Mouse (Mus musculus) myocyte (in vitro differentiated cells): ENCODE results near the gene Stk11ip.

Source experiments
- CEBPB ChIP-seq: IDR thresholded peaks from 2 replicates; pipeline ENCODE4 v1.6.1; 2011; ENCODE audit warnings: mild to moderate bottlenecking, moderate library complexity; ENCODE audit not compliant: poor library complexity, insufficient read depth, severe bottlenecking
- E2F4 ChIP-seq: IDR thresholded peaks from one replicate; pipeline ENCODE4 v1.6.1; 2011; ENCODE audit warnings: mild to moderate bottlenecking, control low read depth, moderate library complexity; ENCODE audit not compliant: insufficient read depth
- MAX ChIP-seq: IDR thresholded peaks from one replicate; pipeline ENCODE4 v1.6.1; 2011; ENCODE audit warnings: low read depth, mild to moderate bottlenecking, control low read depth
- MYOD1 ChIP-seq, 3 experiments: IDR thresholded peaks; one replicate each; pipeline ENCODE4 v1.6.1; 2011; ENCODE audit warnings: control low read depth in 2 of 3, low read depth in 2 of 3, mild to moderate bottlenecking in 2 of 3, moderate library complexity in 1 of 3; ENCODE audit not compliant: insufficient read length in 2 of 3, control insufficient read depth in 1 of 3
- MYOG ChIP-seq, 3 experiments: IDR thresholded peaks; one replicate each; pipeline ENCODE4 v1.6.1; 2011; ENCODE audit warnings: control low read depth in 2 of 3, low read depth in 2 of 3, mild to moderate bottlenecking in 2 of 3; ENCODE audit not compliant: insufficient read length in 2 of 3, control insufficient read depth in 1 of 3, insufficient read depth in 1 of 3
- POLR2A ChIP-seq: IDR thresholded peaks from one replicate; pipeline ENCODE4 v1.6.1; 2011; ENCODE audit warnings: low read depth, mild to moderate bottlenecking, control low read depth, moderate library complexity; ENCODE audit not compliant: insufficient read length
- POLR2AphosphoS2 ChIP-seq: IDR thresholded peaks from one replicate; pipeline ENCODE4 v1.6.1; 2011; ENCODE audit warnings: low read depth, control low read depth; ENCODE audit not compliant: insufficient read length
- REST ChIP-seq: IDR thresholded peaks from one replicate; pipeline ENCODE4 v1.6.1; 2011; ENCODE audit warnings: mild to moderate bottlenecking, control low read depth, moderate library complexity; ENCODE audit not compliant: insufficient read depth, insufficient read length
- SRF ChIP-seq: IDR thresholded peaks from one replicate; pipeline ENCODE4 v1.6.1; 2011; ENCODE audit warnings: low read depth; ENCODE audit not compliant: control insufficient read depth, insufficient read length
- TCF12 ChIP-seq: IDR thresholded peaks from one replicate; pipeline ENCODE4 v1.6.1; 2011; ENCODE audit warnings: mild to moderate bottlenecking, control low read depth; ENCODE audit not compliant: poor library complexity, insufficient read depth, severe bottlenecking
- USF1 ChIP-seq: IDR thresholded peaks from one replicate; pipeline ENCODE4 v1.6.1; 2011; ENCODE audit warnings: low read depth, mild to moderate bottlenecking, control low read depth, moderate library complexity

- no peak for TF ChIP-seq POLR2A
- TF ChIP-seq USF1 = no peak
- TF ChIP-seq MAX = no peak
- no peak for TF ChIP-seq MYOD1 (IDR thresholded peaks at IDR 0.05; ENCODE audit: control insufficient read depth in 1 of 3, insufficient read length in 2 of 3, low read depth in 2 of 3)
- TF ChIP-seq POLR2AphosphoS2 = no peak
- TF ChIP-seq E2F4 = no peak
- no peak for TF ChIP-seq TCF12
- TF ChIP-seq MYOG (IDR thresholded peaks at IDR 0.05; ENCODE audit: control insufficient read depth in 1 of 3, insufficient read depth in 1 of 3, insufficient read length in 2 of 3, low read depth in 2 of 3) = no peak
- no peak for TF ChIP-seq CEBPB
- TF ChIP-seq SRF = no peak
- TF ChIP-seq REST = no peak
Measured at GRCm38 (mm10) chr1:75558388-75559178, 37.3 kb downstream of the Stk11ip start.
